Comparison of ENCODE assay signal across 7 mouse cellular contexts in genomic region chr4:101068786-101069153, GRCm38 (mm10). TPM values are rescaled to one million over a fixed set of nuclear protein-coding genes. Genes with fewer than 3 reads are reported as not detected.
DNase-seq lines count a peak whose midpoint lies in the region; ATAC-seq lines count a peak whose summit lies in the region.

Gene Raver2, plus strand, starts transcription at chr4:101068983.

- no peaks in the 10 kb centered on the region for H3K36me3 ChIP-seq in limb, embryonic 13.5 days
- no peaks in the 10 kb centered on the region for H3K36me3 ChIP-seq in midbrain, embryonic 13.5 days
- no peaks in the 10 kb centered on the region for H3K36me3 ChIP-seq in splenic B cell, adult 2 months (ENCODE audit: control insufficient read depth, insufficient read depth, low read length, poor library complexity, severe bottlenecking)

- H3K4me2 ChIP-seq in limb, embryonic 13.5 days (replicated peaks): peak within 1 kb of the TSS; percentile 88
- H3K4me2 ChIP-seq in midbrain, embryonic 13.5 days (replicated peaks): peak within 1 kb of the TSS; percentile 79

- H3K9ac ChIP-seq in limb, embryonic 13.5 days: peak within 1 kb of the TSS; percentile 86
- peak within 1 kb of the TSS; percentile 87 for H3K9ac ChIP-seq in midbrain, embryonic 13.5 days (replicated peaks)

- H3K9me3 ChIP-seq in limb, embryonic 13.5 days: no peaks in the 10 kb centered on the region
- H3K9me3 ChIP-seq in midbrain, embryonic 13.5 days: no peaks in the 10 kb centered on the region

- peak within 1 kb of the TSS; percentile 69 for H3K27ac ChIP-seq in limb, embryonic 13.5 days
- no peak within 1 kb of the TSS for H3K27ac ChIP-seq in midbrain, embryonic 13.5 days

- DNase-seq in adrenal gland, postnatal 14 days: peak; percentile 82
- DNase-seq in embryo, embryonic 10.5 days (ENCODE audit: low spot score): peak; percentile 77
- DNase-seq in heart, adult 18-20 months: peak; percentile 32 to 55
- peak; percentile 57 for DNase-seq in kidney, adult 18-20 months
- DNase-seq in splenic B cell, adult 2 months (ENCODE audit: low read depth, low spot score): peak; percentile 5

- WGBS in limb, embryonic 13.5 days: under 1% methylated on average over 40 of the region's 54 CpGs
- WGBS in midbrain, embryonic 13.5 days: under 1% methylated on average over 52 of the region's 54 CpGs

- peak within 1 kb of the TSS; percentile 84 for H3K4me3 ChIP-seq in limb, embryonic 13.5 days
- H3K4me3 ChIP-seq in midbrain, embryonic 13.5 days (replicated peaks): peak within 1 kb of the TSS; percentile 79

- no peaks in the 10 kb centered on the region; the same call in 1 of the 2 replicates for H3K27me3 ChIP-seq in limb, embryonic 13.5 days
- H3K27me3 ChIP-seq in midbrain, embryonic 13.5 days: peaks cover 10% of the 10 kb centered on the region
- no peaks in the 10 kb centered on the region for H3K27me3 ChIP-seq in splenic B cell, adult 2 months (ENCODE audit: control insufficient read depth, insufficient read depth, low read length, poor library complexity, severe bottlenecking)

- peak; percentile 83 for ATAC-seq in limb, embryonic 13.5 days (ENCODE audit: low FRiP score, low read depth)
- peak; percentile 88 for ATAC-seq in midbrain, embryonic 13.5 days

- peaks cover 12% of the 10 kb centered on the region for H3K4me1 ChIP-seq in limb, embryonic 13.5 days
- peaks cover 12% of the 10 kb centered on the region for H3K4me1 ChIP-seq in midbrain, embryonic 13.5 days (replicated peaks)

RNA-seq across cellular contexts. Expression of gene Raver2, which starts in this region (rescaled TPM):
- 3.5 and 3.9 TPM in 2 replicates for total RNA-seq in adrenal gland, postnatal 14 days (2021)
- total RNA-seq in heart, adult 18-20 months (2021): 1 to 10 TPM; 3.0 to 3.2 TPM
- 12.7 and 14.3 TPM in 2 replicates for polyA plus RNA-seq in limb, embryonic 13.5 days (2015; fragmentation: Nextera tagmentation; extraction: Ambion mirVana)
- polyA plus RNA-seq in midbrain, embryonic 13.5 days (2015; fragmentation: Nextera tagmentation; extraction: Ambion mirVana): 5.7 and 5.8 TPM in 2 replicates

Comparison
In these comparisons a context has a peak if more than half of its experiments do, and no peak if none do; other contexts are left out.
1. DNase-seq: peak in every context shown above with its lines; median percentile 82 in adrenal gland, postnatal 14 days; 77 in embryo, embryonic 10.5 days; 57 in kidney, adult 18-20 months; 44 in heart, adult 18-20 months; 5 in splenic B cell, adult 2 months.